Mouse (Mus musculus): ENCODE measurements around the gene 1700030J22Rik.

DNA sequence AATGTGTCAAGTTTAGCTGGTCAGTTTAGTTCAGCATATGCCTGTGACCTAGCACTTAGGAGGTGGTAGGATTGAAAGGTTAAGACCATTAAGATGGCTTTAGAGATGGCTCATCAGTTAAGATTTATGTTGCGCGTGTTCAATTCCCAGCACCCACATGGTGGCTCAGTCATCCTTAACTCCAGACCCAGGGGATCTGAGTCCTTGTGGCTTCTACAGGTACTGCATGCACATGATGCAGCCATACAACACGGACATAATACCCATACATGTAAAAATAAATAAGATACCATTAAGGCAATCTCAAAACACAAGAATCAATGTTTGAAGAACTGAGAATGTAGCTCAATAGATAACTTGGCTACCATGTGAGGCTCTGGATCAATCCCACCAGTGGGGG lies 11.1 kb upstream of the 1700030J22Rik start:
- no peak for TF ChIP-seq EP300 (IDR thresholded peaks at IDR 0.05; ENCODE audit: low read length)
- peak; percentile 8 to 26; a peak in 2 of 4 replicates for TF ChIP-seq CTCF (conservative IDR thresholded peaks at IDR 0.05 in 1 of 2, IDR thresholded peaks at IDR 0.05 in 1 of 2; ENCODE audit: low read depth in 2 of 2, low read length in 2 of 2)
- TF ChIP-seq BHLHE40 (IDR thresholded peaks at IDR 0.05; ENCODE audit: low read depth, low read length) = no peak
- no peak for TF ChIP-seq USF1 (IDR thresholded peaks at IDR 0.05; ENCODE audit: low read depth, low read length)
- TF ChIP-seq ZMIZ1 (IDR thresholded peaks at IDR 0.05; ENCODE audit: low read depth, low read length) = no peak
- TF ChIP-seq KAT2A (IDR thresholded peaks at IDR 0.05; ENCODE audit: insufficient replicate concordance, low read length) = no peak
